Comparison of ENCODE assay signal across 18 mouse cellular contexts in the genomic region with DNA sequence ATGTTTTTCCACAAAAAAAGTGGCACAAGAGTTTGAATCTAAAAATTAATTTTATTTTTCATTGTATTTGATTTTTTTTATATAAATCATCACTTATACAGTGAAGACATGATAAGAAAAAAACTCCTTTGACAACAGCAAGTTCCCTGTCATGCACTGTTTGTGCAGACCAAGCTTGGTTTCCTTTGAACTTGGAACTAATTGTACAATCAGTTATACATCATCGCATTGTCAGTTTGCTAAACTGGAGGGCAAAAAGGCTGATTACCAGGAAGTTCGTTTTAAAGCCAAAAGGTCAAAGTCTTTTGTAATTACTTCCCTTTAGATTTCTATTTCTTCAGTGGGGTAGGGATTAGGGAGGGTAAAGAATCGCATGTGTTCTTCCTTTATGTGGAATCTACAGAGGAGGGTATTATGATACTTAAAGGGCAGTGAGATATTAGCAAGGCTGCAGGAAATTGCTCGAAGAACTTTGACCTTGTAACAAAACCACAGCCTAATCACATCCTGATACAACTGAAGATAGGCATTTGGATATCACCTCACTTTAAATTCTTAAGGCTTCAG. TPM values are rescaled to one million over a fixed set of nuclear protein-coding genes. Genes with fewer than 3 reads are reported as not detected.
A peak's percentile ranks its signal among the peaks of the same experiment; 100 is the strongest.
DNase-seq lines count a peak whose midpoint lies in the region; ATAC-seq lines count a peak whose summit lies in the region.
"Had no signal": no experiment of that assay in that cellular context is flagged by ENCODE, and none has a peak within 500 bp of the region (broad histone marks: within the 10 kb centered on the region; RNA-seq: fewer than 3 reads in every experiment).

No protein-coding gene starts in this region.

- peak; percentile 31 for DNase-seq in embryo, embryonic 10 days (ENCODE audit: low spot score)
- DNase-seq in embryo, embryonic 9.5 days (ENCODE audit: extremely low spot score) = no peak
- DNase-seq in retina, embryonic 14.5 days (ENCODE audit: low spot score) = peak; percentile 1
- DNase-seq in retina, postnatal 1 day = no peak
- DNase-seq in right cerebral cortex, adult 18-20 months = no peak
- DNase-seq in lung, postnatal 36 days = no peak
- DNase-seq: adrenal gland, postnatal 14 days; cerebellum, adult 11-12 months; cerebellum, adult 9-11 months; cerebellum, postnatal 36 days; gastrocnemius, postnatal 10 days had no signal

- H3K9me3 ChIP-seq in intestine, embryonic 16.5 days (ENCODE audit: control insufficient read depth, low read length) = no peaks in the 10 kb centered on the region
- H3K9me3 ChIP-seq: embryonic facial prominence, embryonic 15.5 days; forebrain, embryonic 15.5 days; heart, embryonic 12.5 days; hindbrain, embryonic 15.5 days had no signal

- no peaks in the 10 kb centered on the region; the same call in 1 of the 2 replicates for H3K4me1 ChIP-seq in intestine, embryonic 16.5 days (ENCODE audit: control insufficient read depth, insufficient read depth, low read length)
- H3K4me1 ChIP-seq: embryonic facial prominence, embryonic 15.5 days; forebrain, embryonic 15.5 days; heart, embryonic 12.5 days; hindbrain, embryonic 15.5 days had no signal

- H3K9ac ChIP-seq in intestine, embryonic 16.5 days (ENCODE audit: low read depth, low read length) = no peak overlapping the region
- H3K9ac ChIP-seq: embryonic facial prominence, embryonic 15.5 days; forebrain, embryonic 15.5 days; heart, embryonic 12.5 days; hindbrain, embryonic 15.5 days had no signal

- peak; percentile 98 for ATAC-seq in intestine, embryonic 16.5 days
- ATAC-seq: activated CD4-positive, CD25-positive, alpha-beta regulatory T cell, adult 4 months; forebrain, embryonic 15.5 days had no signal

- H3K4me2 ChIP-seq in intestine, embryonic 16.5 days (ENCODE audit: low read depth, low read length) = no peak overlapping the region
- H3K4me2 ChIP-seq: embryonic facial prominence, embryonic 15.5 days; forebrain, embryonic 15.5 days; heart, embryonic 12.5 days; hindbrain, embryonic 15.5 days had no signal

- H3K4me3 ChIP-seq in intestine, embryonic 16.5 days (ENCODE audit: low read length) = no peak overlapping the region
- H3K4me3 ChIP-seq: embryonic facial prominence, embryonic 15.5 days; erythroblast, embryonic 14.5 days; forebrain, embryonic 15.5 days; heart, embryonic 12.5 days; hindbrain, embryonic 15.5 days had no signal

- WGBS in intestine, embryonic 16.5 days = 41% methylated on average over 4 of the region's 4 CpGs

- H3K36me3 ChIP-seq in intestine, embryonic 16.5 days (ENCODE audit: control insufficient read depth, insufficient read depth, low read length) = no peaks in the 10 kb centered on the region
- H3K36me3 ChIP-seq: embryonic facial prominence, embryonic 15.5 days; forebrain, embryonic 15.5 days; heart, embryonic 12.5 days; hindbrain, embryonic 15.5 days had no signal

- no peaks in the 10 kb centered on the region for H3K27me3 ChIP-seq in intestine, embryonic 16.5 days (replicated peaks; ENCODE audit: control insufficient read depth, insufficient read depth, low read length)
- H3K27me3 ChIP-seq: embryonic facial prominence, embryonic 15.5 days; forebrain, embryonic 15.5 days; heart, embryonic 12.5 days; hindbrain, embryonic 15.5 days had no signal

- H3K27ac ChIP-seq in intestine, embryonic 16.5 days (ENCODE audit: low read length) = no peak overlapping the region
- H3K27ac ChIP-seq: embryonic facial prominence, embryonic 15.5 days; forebrain, embryonic 15.5 days; hindbrain, embryonic 15.5 days had no signal

RNA-seq across cellular contexts. Expression of a gene that starts 26.5 kb away (rescaled TPM):
- 26.3 and 27.3 TPM in 2 replicates for polyA plus RNA-seq in intestine, embryonic 16.5 days (2015; fragmentation: Nextera tagmentation; extraction: Ambion mirVana)
- polyA plus RNA-seq: activated CD4-positive, CD25-positive, alpha-beta regulatory T cell, adult 4 months; erythroblast, embryonic 14.5 days had no signal

Comparison
In these comparisons a context has a peak if more than half of its experiments do, and no peak if none do; other contexts are left out.
1. DNase-seq: peak in embryo, embryonic 10 days (single experiment) and retina, embryonic 14.5 days (single experiment); none in embryo, embryonic 9.5 days (single experiment), retina, postnatal 1 day (single experiment), right cerebral cortex, adult 18-20 months (single experiment) and lung, postnatal 36 days (single experiment).